Mouse (Mus musculus): ENCODE data around the gene Tgfbr2.

DNA sequence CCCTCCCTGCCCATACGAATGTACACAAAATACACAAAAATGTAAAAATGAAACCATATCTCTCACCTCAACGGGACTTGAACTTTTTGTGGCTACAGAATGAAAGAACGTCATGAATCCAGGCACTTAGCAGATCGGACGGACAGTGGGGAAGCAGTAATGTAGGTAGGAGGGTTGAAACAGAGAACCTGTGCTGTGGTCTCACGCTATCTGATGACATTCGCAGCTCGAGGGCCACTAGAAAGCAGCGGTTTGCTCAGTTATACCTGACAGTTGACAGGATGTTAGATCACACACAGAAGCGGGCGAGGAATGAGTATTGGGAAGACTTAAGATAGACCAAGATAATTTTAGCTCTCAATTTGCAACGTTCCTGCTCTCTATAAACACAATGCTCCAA is 36.9 kb upstream of the Tgfbr2 start:
- TF ChIP-seq CTCF (conservative IDR thresholded peaks at IDR 0.05; ENCODE audit: low read length) (no peak), POU5F1 (IDR thresholded peaks at IDR 0.05; ENCODE audit: borderline replicate concordance, low read length) (no peak)
